Mouse (Mus musculus) liver, embryonic 15.5 days (tissue): ENCODE data around the gene Jpt1. TPM values are rescaled to one million over a fixed set of nuclear protein-coding genes. Genes with fewer than 3 reads are reported as not detected.
"Not testable (repeated sequence)": the region's sequence is repeated elsewhere in the genome, so short reads cannot be mapped to it uniquely, and the experiment has no call there.

ENCODE experiments used
- ATAC-seq: fragments of 200-750 bp; cut with Nextera tagmentation; 2 replicates; pipeline ENCODE4 v1.8.0; 2017; ENCODE audit warnings: moderate number of reproducible peaks, mild to moderate bottlenecking, moderate library complexity; ENCODE audit not compliant: insufficient read depth
- H3K27ac ChIP-seq: fragments of 300-500 bp; sonication (generic); replicated peaks from 2 replicates; pipeline ENCODE4 v1.5.1; 2015; ENCODE audit warnings: mild to moderate bottlenecking, inconsistent platforms
- H3K27me3 ChIP-seq: fragments of 300-500 bp; sonication (generic); 2 replicates; pipeline ENCODE4 v1.6.1; 2015; ENCODE audit warnings: mild to moderate bottlenecking, inconsistent platforms
- H3K36me3 ChIP-seq: fragments of 300-500 bp; sonication (generic); replicated peaks from 2 replicates; pipeline ENCODE4 v1.6.1; 2015; ENCODE audit warnings: moderate library complexity, mild to moderate bottlenecking, inconsistent platforms
- H3K4me1 ChIP-seq: fragments of 300-500 bp; sonication (generic); replicated peaks from 2 replicates; pipeline ENCODE4 v1.6.1; 2015; ENCODE audit warnings: inconsistent platforms
- H3K4me2 ChIP-seq: fragments of 300-500 bp; sonication (generic); 2 replicates; pipeline ENCODE4 v1.6.1; 2015; ENCODE audit warnings: moderate library complexity, mild to moderate bottlenecking, inconsistent platforms
- H3K4me3 ChIP-seq: fragments of 300-500 bp; sonication (generic); replicated peaks from 2 replicates; pipeline ENCODE4 v1.5.1; 2015; ENCODE audit warnings: mild to moderate bottlenecking, inconsistent platforms
- H3K9ac ChIP-seq: fragments of 300-500 bp; sonication (generic); 2 replicates; pipeline ENCODE4 v1.6.1; 2015; ENCODE audit warnings: moderate library complexity, mild to moderate bottlenecking, inconsistent platforms
- H3K9me3 ChIP-seq: fragments of 300-500 bp; sonication (generic); replicated peaks from 2 replicates; pipeline ENCODE4 v1.6.1; 2016; ENCODE audit warnings: inconsistent platforms
- WGBS: fragments of 180-500 bp; shearing (Covaris S2); methylation state at CpG from one replicate; pipeline ENCODE4 v1.1.7; 2015; ENCODE audit warnings: mixed read lengths; ENCODE audit not compliant: insufficient replicate concordance; 5-methylcytosine and 5-hydroxymethylcytosine counted together
- polyA plus RNA-seq: library from polyadenylated mRNA; unstranded; fragments of >200 nt; fragmentation: Nextera tagmentation; extraction: Ambion mirVana; gene quantifications from 2 replicates; pipeline ENCODE4 v1.2.1, GENCODE M21; 2015

Jpt1 gene
- polyA plus RNA-seq = 233 and 234 TPM in 2 replicates

GRCm38 (mm10) chr11:115514238-115514663 is at the start of gene Jpt1:
TSS of gene Jpt1 (minus strand) at chr11:115514387.
- H3K4me2 ChIP-seq = peak within 1 kb of the TSS; percentile 78
- H3K9ac ChIP-seq = peak within 1 kb of the TSS; percentile 95
- peak within 1 kb of the TSS; percentile 89 for H3K27ac ChIP-seq
- WGBS = under 1% methylated on average over 24 of the region's 24 CpGs
- ATAC-seq = peak; percentile 82
- H3K9me3 ChIP-seq = no peaks in the 10 kb centered on the region
- H3K4me3 ChIP-seq = peak within 1 kb of the TSS; percentile 91
- H3K36me3 ChIP-seq = no peaks in the 10 kb centered on the region
- H3K4me1 ChIP-seq = peaks cover 51% of the 10 kb centered on the region
- no peaks in the 10 kb centered on the region for H3K27me3 ChIP-seq

DNA sequence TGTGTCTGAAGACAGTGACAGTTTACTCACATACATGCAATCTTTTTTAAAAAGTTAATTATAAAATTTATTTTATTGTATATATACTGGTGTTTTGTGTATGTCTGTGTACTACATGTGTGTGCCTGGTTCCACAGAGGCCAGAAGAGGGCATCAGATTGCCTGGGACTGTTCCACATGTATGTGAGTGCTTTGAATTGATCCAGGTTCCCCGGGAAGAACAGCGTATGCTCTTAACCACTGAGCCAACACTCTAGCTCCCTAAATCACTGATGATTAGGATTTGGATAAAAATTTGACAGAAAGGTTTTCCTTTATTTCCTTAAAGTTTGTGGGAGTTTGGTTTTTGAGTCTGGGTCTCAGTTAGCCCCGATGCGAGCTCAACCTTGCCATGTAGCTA is 49.2 kb upstream of the Jpt1 start:
- ATAC-seq = peak; percentile 43; the same call in 1 of the 2 replicates
- peak overlapping the region; percentile 93 for H3K4me3 ChIP-seq
- peak overlapping the region; percentile 81 for H3K4me2 ChIP-seq
- WGBS = 34% methylated on average over 4 of the region's 4 CpGs
- peaks cover 43% of the 10 kb centered on the region for H3K4me1 ChIP-seq
- no peaks in the 10 kb centered on the region for H3K27me3 ChIP-seq
- H3K9ac ChIP-seq = peak overlapping the region; percentile 82
- H3K27ac ChIP-seq = peak overlapping the region; percentile 88
- peaks cover 28% of the 10 kb centered on the region for H3K36me3 ChIP-seq
- no peaks in the 10 kb centered on the region for H3K9me3 ChIP-seq

- Histone ChIP-seq H3K9ac (no peak overlapping the region), H3K4me3 (no peak overlapping the region), H3K4me2 (no peak overlapping the region), H3K27ac (no peak overlapping the region), H3K36me3 (no peaks in the 10 kb centered on the region), H3K9me3 (no peaks in the 10 kb centered on the region), H3K27me3 (no peaks in the 10 kb centered on the region), H3K4me1 (no peaks in the 10 kb centered on the region)
- ATAC-seq = no peak
- 73% methylated on average over 17 of the region's 17 CpGs for WGBS
Measured at GRCm38 (mm10) chr11:115555717-115556116, 41.5 kb upstream of the Jpt1 start.

DNA sequence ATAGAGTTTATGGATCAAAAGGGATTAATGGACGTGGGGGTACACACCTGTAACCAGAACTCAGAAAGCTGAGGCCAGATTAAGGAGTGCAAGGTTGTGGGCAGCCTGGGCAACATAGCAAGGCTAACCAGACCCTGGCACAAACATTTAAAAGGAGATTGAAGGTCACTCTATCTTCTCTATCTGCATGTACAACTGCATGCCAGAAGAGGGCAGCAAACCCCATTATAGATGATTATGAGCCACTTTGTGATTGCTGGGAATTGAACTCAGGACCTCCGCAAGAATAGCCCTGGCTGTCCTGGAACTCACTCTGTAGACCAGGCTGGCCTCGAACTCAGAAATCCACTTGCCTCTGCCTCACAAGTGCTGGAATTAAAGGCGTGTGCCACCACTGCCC is 38.6 kb upstream of the Jpt1 start:
- Histone ChIP-seq H3K4me3 (no peak overlapping the region), H3K36me3 (no peaks in the 10 kb centered on the region), H3K27ac (no peak overlapping the region), H3K27me3 (no peaks in the 10 kb centered on the region), H3K9me3 (no peaks in the 10 kb centered on the region), H3K4me2 (no peak overlapping the region), H3K4me1 (no peaks in the 10 kb centered on the region), H3K9ac (no peak overlapping the region)
- 49% methylated on average over 4 of the region's 4 CpGs for WGBS
- no peak for ATAC-seq

DNA sequence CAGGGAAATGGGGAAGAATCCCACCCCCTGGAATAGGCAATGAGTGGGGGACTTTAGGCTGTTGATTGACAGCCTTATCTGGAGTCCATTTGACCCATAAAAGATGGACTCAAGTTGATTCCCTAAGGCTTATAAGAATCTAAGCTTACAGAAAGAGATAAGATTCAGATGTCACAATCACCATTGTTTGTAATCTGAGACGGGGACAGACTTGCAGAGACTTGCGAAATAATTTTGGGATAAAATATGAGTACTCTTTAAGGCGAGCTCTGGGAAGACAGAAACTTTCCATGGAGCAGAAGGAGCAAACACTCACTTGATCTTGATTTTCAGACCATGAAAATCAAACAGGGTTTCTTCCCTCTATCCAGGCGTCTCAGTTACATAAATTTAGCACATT is 29.4 kb upstream of the Jpt1 start:
- no peak for ATAC-seq
- Histone ChIP-seq H3K4me1 (no peaks in the 10 kb centered on the region), H3K27me3 (peaks cover 26% of the 10 kb centered on the region), H3K9me3 (no peaks in the 10 kb centered on the region), H3K4me2 (no peak overlapping the region), H3K4me3 (no peak overlapping the region), H3K9ac (no peak overlapping the region), H3K27ac (no peak overlapping the region), H3K36me3 (no peaks in the 10 kb centered on the region)
- 44% methylated on average over 4 of the region's 4 CpGs for WGBS

DNA sequence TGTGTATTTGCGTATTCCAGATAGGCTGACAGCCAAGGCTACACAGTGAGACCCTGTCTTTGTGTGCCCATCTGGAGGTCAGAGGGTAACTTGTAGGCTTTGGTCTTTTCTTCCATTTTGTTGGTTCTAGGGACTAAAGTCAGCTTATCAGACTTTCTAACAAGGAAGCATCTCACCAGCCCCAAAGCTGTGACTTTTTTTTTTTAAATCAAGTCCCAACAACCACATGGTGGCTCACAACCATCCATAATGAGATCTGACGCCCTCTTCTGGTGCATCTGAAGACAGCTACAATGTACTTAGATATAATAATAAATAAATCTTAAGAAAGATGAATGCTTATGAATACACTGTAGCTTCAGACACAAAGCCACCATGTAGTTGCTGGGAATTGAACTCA is 23.9 kb upstream of the Jpt1 start:
- H3K4me1 ChIP-seq = peaks cover 33% of the 10 kb centered on the region
- H3K4me3 ChIP-seq = no peak overlapping the region
- H3K36me3 ChIP-seq = peaks cover 13% of the 10 kb centered on the region
- peaks cover 7% of the 10 kb centered on the region for H3K27me3 ChIP-seq
- no peak for ATAC-seq
- H3K9ac ChIP-seq = no peak overlapping the region
- no peak overlapping the region for H3K27ac ChIP-seq
- H3K4me2 ChIP-seq = no peak overlapping the region
- 27% methylated on average over 2 of the region's 2 CpGs for WGBS
- no peaks in the 10 kb centered on the region for H3K9me3 ChIP-seq

DNA sequence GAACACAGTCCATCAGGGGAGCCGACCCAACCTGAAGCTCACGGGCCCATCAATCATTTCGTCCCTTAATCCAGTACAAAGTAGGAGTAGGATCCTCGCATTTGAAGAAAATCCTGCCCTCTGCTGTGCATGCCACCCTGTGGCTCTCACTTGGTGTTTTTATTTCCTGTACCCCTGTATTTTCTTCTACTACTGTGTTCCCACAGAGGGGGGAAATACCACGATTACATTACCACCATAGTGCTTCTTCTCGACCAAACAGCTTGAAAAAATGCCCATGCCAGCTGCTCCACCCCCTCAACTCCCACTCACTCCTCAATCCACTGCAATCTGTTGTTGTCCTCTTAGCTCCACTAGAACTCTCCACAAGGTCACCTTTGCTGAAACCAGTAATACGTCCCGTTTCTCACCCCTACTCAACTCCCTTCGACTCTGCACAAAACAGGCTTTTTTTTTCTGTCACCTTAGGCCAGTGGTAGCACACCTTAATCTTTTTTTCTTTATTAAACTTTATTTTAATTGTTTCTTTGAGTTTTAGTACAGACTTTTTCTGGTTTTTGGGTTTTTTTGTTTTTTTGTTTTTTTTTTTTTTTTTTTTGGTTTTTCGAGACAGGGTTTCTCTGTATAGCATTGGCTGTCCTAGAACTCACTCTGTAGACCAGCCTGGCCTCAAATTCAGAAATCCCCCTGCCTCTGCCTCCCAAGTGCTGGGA is 22.8 kb upstream of the Jpt1 start:
- Histone ChIP-seq H3K36me3 (peaks cover 24% of the 10 kb centered on the region), H3K4me1 (peaks cover 40% of the 10 kb centered on the region), H3K9ac (no peak overlapping the region), H3K4me2 (peak overlapping the region; percentile 79), H3K4me3 (peak overlapping the region; percentile 100), H3K9me3 (no peaks in the 10 kb centered on the region), H3K27ac (peak overlapping the region; percentile 100), H3K27me3 (no peaks in the 10 kb centered on the region)
- ATAC-seq = no peak
- 82% methylated on average over 10 of the region's 10 CpGs for WGBS

- Histone ChIP-seq H3K27me3 (no peaks in the 10 kb centered on the region), H3K9ac (peak within 1 kb of the TSS; percentile 99), H3K27ac (peak within 1 kb of the TSS; percentile 100), H3K9me3 (no peaks in the 10 kb centered on the region), H3K4me1 (peaks cover 43% of the 10 kb centered on the region), H3K4me3 (peak within 1 kb of the TSS; percentile 100), H3K4me2 (peak within 1 kb of the TSS; percentile 79), H3K36me3 (peaks cover 32% of the 10 kb centered on the region)
- ATAC-seq = peak; percentile 90
- WGBS = under 1% methylated on average over 63 of the region's 70 CpGs
Measured at GRCm38 (mm10) chr11:115536038-115536681, 22.0 kb upstream of the Jpt1 start, which contains the start of gene Sumo2. TSS of gene Sumo2 (minus strand) at chr11:115536276.

- Histone ChIP-seq H3K27ac (peak overlapping the region; percentile 100), H3K9ac (peak overlapping the region; percentile 99), H3K27me3 (no peaks in the 10 kb centered on the region), H3K36me3 (peaks cover 35% of the 10 kb centered on the region), H3K4me3 (peak overlapping the region; percentile 100), H3K9me3 (no peaks in the 10 kb centered on the region), H3K4me2 (peak overlapping the region; percentile 79), H3K4me1 (peaks cover 44% of the 10 kb centered on the region)
- WGBS = under 1% methylated on average over 71 of the region's 84 CpGs
- peak; percentile 76 for ATAC-seq
Measured at GRCm38 (mm10) chr11:115535401-115536037, 21.3 kb upstream of the Jpt1 start.

DNA sequence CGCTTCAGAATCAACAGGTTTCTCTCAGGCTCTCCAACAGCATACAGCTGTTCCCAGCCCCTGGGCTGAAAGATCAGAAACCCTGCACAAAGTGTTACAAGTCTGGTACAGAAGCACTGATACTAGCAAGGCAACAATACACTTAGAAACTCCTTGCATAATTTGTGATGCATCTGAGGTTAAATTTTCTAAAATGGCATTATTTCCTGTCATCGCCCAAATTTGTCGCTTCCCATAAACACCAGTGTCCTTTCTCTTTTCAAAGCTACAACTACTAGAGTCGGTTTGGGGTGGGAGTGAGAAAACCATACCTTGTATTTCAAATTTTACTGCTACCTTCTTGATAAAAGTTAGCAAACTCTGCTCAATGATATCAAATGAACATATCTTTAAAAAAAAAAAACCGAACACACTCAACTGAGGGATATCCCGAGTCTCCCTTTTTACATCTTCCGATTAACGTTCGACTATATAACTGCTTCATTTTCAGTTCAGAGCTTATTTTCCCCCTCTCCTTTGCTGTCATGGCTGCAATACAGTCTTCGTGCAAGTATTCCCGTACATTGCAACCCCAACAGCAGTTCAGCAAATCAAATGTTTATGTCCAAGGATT is 20.7 kb upstream of the Jpt1 start:
- Histone ChIP-seq H3K27me3 (no peaks in the 10 kb centered on the region), H3K27ac (peak overlapping the region; percentile 100), H3K9ac (peak overlapping the region; percentile 99), H3K4me1 (peaks cover 46% of the 10 kb centered on the region), H3K4me3 (peak overlapping the region; percentile 100), H3K9me3 (no peaks in the 10 kb centered on the region), H3K4me2 (peak overlapping the region; percentile 79), H3K36me3 (peaks cover 42% of the 10 kb centered on the region)
- WGBS = 4% methylated on average over 11 of the region's 11 CpGs
- ATAC-seq = no peak

- H3K4me2 ChIP-seq, H3K9me3 ChIP-seq, H3K4me3 ChIP-seq, H3K27ac ChIP-seq, H3K9ac ChIP-seq, H3K27me3 ChIP-seq, ATAC-seq, H3K4me1 ChIP-seq: not testable (repeated sequence)
- WGBS = 69% methylated on average over 3 of the region's 3 CpGs
- H3K36me3 ChIP-seq = peaks cover 85% of the 10 kb centered on the region
Measured at GRCm38 (mm10) chr11:115526446-115526845, 12.3 kb upstream of the Jpt1 start.
